Mouse (Mus musculus): ENCODE measurements around the gene Kif14.

- TF ChIP-seq ZNF384 (IDR thresholded peaks at IDR 0.05; ENCODE audit: low read depth, low read length) (no peak), MAFK (IDR thresholded peaks at IDR 0.05; ENCODE audit: insufficient read depth, low read depth, low read length) (no peak), CHD2 (IDR thresholded peaks at IDR 0.05; ENCODE audit: low read depth, low read length) (no peak), ZC3H11A (IDR thresholded peaks at IDR 0.05; ENCODE audit: borderline replicate concordance, low read depth, low read length) (no peak)
These were observed 3.3 kb downstream of the Kif14 start for GRCm38 (mm10) chr1:136469408-136469807.
